Mouse (Mus musculus): ENCODE measurements around the gene Gcm1.

The Gcm1 gene

DNA sequence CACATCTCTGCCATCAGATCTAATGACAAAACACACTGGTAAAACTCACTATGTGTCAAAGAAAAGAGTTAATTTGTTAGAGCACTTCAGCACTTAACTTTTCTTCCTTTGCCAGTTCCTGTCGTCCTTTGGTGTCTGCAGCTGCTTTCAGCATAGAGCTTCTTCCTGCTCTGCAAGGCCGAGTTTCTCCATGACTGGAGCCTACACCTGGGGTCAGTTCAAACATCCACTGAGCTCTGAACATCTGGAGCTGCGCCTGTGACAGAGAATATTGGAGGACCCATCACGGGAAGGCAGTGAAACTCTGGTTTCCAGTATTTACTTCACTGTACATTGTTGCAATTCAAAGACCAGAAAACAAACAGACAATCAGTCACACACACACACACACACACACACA lies 49.7 kb downstream of the Gcm1 start:
- no peak for DNase-seq (ENCODE audit: low read depth, low spot score)

DNA sequence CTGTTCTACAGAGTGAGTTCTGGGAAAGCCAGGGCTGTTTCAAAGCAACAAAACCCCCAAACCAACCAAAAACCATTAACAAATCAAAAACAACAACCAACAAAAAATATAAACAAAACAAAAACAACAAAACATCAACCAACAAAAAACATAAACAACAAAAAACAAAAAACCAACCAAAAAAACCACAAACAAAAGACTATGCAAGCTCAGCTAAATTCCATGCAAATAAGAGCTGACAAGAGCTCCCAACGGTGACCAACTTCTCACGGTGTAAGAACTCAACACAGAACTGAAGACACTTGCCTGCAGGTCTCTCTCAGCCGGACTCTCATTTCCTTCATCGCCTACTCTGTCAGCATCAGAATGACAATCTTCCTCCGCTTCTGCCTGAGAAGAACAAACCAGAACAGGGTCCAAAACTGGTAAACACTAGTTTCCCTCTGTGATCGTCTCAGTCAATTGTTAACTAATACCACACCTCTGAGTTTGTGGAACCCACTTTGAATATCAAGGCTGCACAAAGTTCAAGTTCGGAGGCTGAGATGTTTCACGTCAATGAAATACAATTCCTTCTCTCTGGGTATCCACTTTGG lies 52.3 kb downstream of the Gcm1 start:
- no peak for DNase-seq (ENCODE audit: low read depth, low spot score)

DNA sequence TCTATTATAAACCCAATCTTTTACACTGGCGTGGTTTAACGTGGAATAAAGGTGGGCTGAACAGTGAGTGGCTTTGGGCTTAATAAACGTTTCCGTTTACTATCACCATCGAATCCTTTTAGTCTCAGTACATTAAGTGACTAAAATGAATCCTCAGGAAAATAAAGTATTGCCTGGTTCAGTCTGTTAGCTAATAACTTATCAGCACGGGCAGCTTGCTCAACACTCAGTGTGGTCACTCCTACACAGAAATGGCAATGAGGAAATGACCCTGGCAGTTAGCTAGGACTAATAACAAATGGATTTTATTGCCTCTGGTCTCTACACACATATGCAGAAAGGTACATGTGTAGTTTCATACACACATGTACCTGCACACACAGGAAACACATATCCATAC lies 53.2 kb downstream of the Gcm1 start:
- no peak for DNase-seq (ENCODE audit: low read depth, low spot score)

DNA sequence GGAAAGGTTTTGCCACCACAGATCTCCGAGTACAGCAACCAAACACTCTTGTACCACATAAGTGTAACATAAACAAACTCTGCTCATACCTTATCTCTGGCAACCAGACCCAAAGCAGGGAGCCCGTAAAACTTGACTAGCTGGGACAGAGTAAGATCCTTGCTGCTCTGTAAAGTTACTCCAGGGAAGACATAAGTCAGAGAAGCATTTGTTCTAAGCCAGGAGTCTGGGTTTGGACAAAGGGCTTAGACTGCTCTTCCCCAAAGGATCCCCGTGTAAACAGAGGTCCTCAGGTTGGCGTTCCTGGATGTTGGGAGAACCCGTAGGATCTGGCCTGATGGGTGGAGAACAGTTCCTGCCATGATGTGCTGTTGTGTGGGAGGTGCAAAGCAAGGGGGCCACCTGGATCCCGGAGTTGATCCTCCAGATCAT lies 53.8 kb downstream of the Gcm1 start:
- no peak for DNase-seq (ENCODE audit: low read depth, low spot score)

DNA sequence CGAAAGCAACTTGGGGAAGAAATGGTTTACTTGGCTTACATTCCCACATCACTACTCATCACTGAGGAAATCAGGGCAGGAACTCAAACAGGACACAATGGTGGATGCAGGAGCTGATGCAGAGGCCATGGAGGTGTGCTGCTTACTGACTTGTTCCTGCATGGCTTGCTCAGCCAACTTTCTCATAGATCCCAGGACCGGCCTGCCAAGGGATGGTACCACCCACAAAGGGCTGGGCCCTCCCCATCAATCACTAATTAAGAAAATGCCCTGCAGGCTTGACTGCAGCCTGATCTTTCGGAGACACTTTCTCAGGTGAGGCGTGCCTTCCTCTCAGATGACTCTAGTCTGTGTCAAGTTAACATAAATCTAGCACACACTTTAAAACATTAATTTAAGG lies 55.1 kb downstream of the Gcm1 start:
- no peak for DNase-seq (ENCODE audit: low read depth, low spot score)

GRCm38 (mm10) chr9:78107582-78107911 lies 55.8 kb downstream of the Gcm1 start:
- no peak for DNase-seq (ENCODE audit: low read depth, low spot score)

DNA sequence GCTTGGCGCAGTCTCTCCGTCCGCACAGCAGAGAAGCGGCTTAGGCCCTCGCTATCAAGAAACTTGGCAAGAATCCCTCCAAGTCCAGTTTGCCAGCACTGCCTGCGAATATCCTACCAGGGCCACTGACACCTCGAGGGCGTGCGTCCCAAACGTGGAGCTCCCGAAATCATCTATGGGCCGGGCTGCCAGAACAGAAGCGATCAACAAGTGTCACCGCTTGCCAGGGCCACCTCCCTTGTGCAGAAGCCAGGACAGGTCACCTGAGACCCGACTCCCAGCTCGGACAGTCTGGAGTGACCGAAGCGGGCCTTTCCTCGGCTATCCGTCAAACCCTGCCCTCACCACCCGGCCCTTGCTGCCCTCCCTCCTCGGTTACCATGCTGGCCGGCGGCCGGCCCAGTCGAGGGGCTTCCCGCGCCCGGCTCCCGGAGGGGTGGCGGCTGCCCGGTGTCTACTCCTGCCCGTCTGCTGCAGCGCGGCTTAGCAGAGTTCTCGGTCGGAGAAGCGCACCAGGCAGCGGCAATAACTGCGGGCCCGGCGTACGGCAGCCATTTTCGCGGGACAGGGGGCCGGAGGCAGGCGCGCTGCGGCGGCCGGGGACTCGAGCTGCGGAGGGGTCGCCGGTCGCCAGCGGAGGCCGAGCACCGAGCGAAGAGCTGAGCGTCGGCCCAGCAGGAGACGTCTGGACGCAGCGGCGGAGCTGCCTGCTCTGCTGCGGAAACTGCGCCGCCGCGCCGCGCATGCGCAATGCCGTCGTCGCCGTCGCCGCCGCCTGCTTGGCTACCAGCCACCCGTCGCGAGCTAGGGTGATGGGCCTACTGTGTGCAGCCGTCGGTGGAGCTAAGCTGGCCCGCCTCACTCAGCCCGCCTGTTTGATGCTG lies 56.4 kb downstream of the Gcm1 start:
- peak; percentile 77 for DNase-seq (ENCODE audit: low read depth, low spot score)

DNA sequence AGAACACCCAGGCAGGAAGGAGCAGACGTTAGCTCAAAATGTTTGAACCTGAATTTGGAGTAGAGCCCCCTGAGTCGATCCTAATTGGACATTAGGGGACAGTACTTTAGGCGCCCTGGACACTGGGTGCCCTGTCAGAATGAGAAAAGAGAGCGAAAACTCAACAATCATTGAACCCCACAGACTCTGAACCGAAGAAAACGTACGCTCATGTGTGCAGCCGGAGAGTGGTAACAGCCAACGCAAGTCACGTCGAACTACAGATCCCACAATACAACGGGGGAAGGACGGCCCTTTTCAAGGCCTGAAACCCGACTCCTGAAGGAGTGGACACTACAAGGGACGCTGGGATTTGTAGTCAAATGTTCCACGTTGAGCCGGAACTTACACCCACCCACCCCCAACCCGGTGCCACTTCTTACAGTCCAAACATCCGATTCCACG lies 57.1 kb downstream of the Gcm1 start, which contains the start of the genes Fbxo9 and Ick:
Gene Fbxo9 (minus strand): TSS at position 270 of the 444 bp plus-strand sequence.
Gene Ick (plus strand): TSS at position 397 of the 444 bp plus-strand sequence.
- DNase-seq (ENCODE audit: low read depth, low spot score), result peak; percentile 93

GRCm38 (mm10) chr9:78109656-78110055 lies 57.9 kb downstream of the Gcm1 start:
- DNase-seq (ENCODE audit: low read depth, low spot score), result peak; percentile 59

- no peak for DNase-seq (ENCODE audit: low read depth, low spot score)
Observed at GRCm38 (mm10) chr9:78111456-78111855, 59.7 kb downstream of the Gcm1 start.

DNA sequence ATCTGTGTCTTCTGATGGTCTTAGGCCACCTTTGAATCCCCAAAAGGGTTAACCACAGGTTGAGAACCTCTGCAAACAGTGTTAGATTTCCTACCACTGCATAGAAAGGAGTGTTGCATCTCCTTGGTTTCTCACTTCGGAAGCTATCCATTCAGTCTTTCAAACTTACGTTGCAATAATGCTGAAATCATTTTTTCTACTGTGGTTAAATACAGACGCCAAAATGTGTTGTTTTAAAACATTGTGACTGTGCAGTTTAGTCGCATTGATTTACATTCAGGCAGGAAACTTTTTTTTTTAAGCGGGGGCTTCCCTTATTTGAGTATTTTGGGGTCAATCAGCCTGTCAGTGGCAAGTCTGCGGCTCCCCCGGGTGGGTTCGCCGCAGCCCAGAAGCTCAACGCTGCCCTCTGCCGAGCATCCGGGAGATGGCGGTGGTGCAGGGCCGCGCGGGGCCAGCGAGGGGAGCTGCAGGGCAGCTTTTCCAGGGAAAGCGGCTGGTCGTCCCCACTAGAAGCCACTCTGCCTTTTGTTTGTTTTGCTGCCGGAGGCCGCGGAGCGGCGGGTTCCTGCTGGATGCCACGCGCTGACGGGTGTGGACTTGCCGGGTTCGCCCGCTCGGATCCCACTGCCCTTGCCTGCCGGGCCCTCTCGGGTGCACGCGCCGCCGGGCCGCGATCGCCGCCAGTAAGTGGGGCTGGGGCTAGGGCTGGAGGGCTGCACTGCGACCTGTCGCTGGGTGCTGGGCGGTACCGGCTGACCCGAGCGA lies 61.2 kb downstream of the Gcm1 start:
- peak; percentile 70 for DNase-seq (ENCODE audit: low read depth, low spot score)

GRCm38 (mm10) chr9:78113538-78113885 lies 61.8 kb downstream of the Gcm1 start:
- DNase-seq (ENCODE audit: low read depth, low spot score), result no peak
